Mouse (Mus musculus): Measurements from ENCODE around the gene Gucy1a1. TPM values are rescaled to one million over a fixed set of nuclear protein-coding genes. Genes with fewer than 3 reads are reported as not detected.
"Not testable (repeated sequence)": the region's sequence is repeated elsewhere in the genome, so short reads cannot be mapped to it uniquely, and the experiment has no call there.

Gene Gucy1a1
- polyA plus RNA-seq, 1 experiment from 2014 or later, result 2.6 TPM

DNA sequence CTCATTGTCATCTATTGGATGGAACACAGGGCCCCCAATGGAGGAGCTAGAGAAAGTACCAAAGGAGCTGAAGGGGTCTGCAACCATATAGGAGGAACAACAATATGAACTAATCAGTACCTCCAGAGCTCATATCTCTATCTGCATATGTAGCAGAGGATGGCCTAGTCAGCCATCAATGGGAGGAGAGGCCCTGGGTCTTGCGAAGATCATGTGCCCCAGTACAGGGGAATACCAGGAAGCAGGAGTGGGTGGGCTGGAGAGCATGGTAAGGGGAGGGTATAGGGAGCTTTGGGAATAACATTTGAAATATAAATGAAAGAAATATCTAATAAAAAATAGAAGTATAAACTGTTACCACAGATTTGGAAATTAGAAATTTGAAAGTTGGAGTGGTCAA is 17.4 kb upstream of the Gucy1a1 start:
- H3K9ac ChIP-seq (ENCODE audit: low read length); H3K4me1 ChIP-seq (replicated peaks; ENCODE audit: control insufficient read depth, insufficient read depth, low read length); H3K4me3 ChIP-seq (ENCODE audit: low read depth, low read length); H3K27me3 ChIP-seq (ENCODE audit: control insufficient read depth, insufficient read depth, low read length); H3K36me3 ChIP-seq (ENCODE audit: control insufficient read depth, insufficient read depth, low read length); H3K9me3 ChIP-seq (ENCODE audit: control insufficient read depth, low read length); ATAC-seq (replicated peaks; ENCODE audit: low FRiP score); H3K27ac ChIP-seq (ENCODE audit: low read depth, low read length); H3K4me2 ChIP-seq (ENCODE audit: low read depth, low read length, severe bottlenecking); DNase-seq (ENCODE audit: low spot score): not testable (repeated sequence)
- WGBS, result 100% methylated on average over 1 of the region's 1 CpGs

DNA sequence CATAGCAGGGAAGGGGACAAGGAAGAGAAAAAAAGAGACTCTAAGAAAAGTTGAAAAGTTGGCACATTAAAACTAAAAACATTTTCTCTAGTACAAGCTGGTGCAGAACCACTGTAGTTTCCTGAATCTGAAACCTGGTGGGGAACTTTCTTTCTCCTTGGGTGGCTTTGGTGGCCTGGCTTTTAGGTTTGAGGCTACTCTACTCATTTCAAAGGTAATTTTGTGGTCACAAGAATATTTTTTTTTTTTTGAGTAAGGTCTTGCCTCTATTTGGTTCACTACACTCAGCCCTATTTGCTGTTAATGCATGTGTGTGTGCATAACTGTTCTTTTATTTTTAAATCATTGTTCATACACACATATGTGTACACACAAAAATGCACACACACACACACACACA is 389 bp upstream of the Gucy1a1 start:
- H3K9me3 ChIP-seq (ENCODE audit: control insufficient read depth, low read length), result no peaks in the 10 kb centered on the region
- H3K36me3 ChIP-seq (ENCODE audit: control insufficient read depth, insufficient read depth, low read length), result no peaks in the 10 kb centered on the region
- H3K4me2 ChIP-seq (ENCODE audit: low read depth, low read length, severe bottlenecking), result peak overlapping the region; percentile 91; the same call in 1 of the 2 replicates
- H3K4me1 ChIP-seq (replicated peaks; ENCODE audit: control insufficient read depth, insufficient read depth, low read length), result no peaks in the 10 kb centered on the region
- no peak for ATAC-seq (replicated peaks; ENCODE audit: low FRiP score)
- no peak overlapping the region for H3K9ac ChIP-seq (ENCODE audit: low read length)
- H3K4me3 ChIP-seq (ENCODE audit: low read depth, low read length), result no peak overlapping the region
- H3K27ac ChIP-seq (ENCODE audit: low read depth, low read length), result no peak overlapping the region
- H3K27me3 ChIP-seq (ENCODE audit: control insufficient read depth, insufficient read depth, low read length), result no peaks in the 10 kb centered on the region
- no peak for DNase-seq (ENCODE audit: low spot score)

DNA sequence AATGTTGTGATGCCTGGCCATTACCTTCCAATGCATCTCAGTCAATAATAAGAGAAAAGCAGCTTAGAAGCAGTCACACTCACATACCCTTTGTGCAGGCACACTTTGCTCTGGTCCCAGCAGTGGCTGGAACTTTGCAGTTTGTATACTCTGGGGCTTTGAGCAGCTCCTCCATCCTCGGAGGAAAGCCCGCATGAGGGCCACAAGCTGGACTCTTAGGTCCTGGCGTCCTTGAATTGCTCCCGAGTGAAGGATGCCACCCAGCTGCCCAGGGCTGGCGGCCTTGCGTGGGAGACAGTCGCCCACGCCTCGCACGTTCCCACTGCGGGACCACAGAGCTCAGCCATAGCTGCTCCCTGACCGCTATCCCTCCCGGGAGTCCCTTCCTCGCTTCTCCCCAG is 864 bp downstream of the Gucy1a1 start:
- Histone ChIP-seq H3K9me3 (ENCODE audit: control insufficient read depth, low read length) (no peaks in the 10 kb centered on the region), H3K4me1 (replicated peaks; ENCODE audit: control insufficient read depth, insufficient read depth, low read length) (no peaks in the 10 kb centered on the region), H3K27ac (ENCODE audit: low read depth, low read length) (no peak overlapping the region), H3K9ac (ENCODE audit: low read length) (peak overlapping the region; percentile 54), H3K27me3 (ENCODE audit: control insufficient read depth, insufficient read depth, low read length) (no peaks in the 10 kb centered on the region), H3K36me3 (ENCODE audit: control insufficient read depth, insufficient read depth, low read length) (no peaks in the 10 kb centered on the region), H3K4me3 (ENCODE audit: low read depth, low read length) (peak overlapping the region; percentile 39), H3K4me2 (ENCODE audit: low read depth, low read length, severe bottlenecking) (peak overlapping the region; percentile 91)
- ATAC-seq (replicated peaks; ENCODE audit: low FRiP score), result peak; percentile 62
- 5% methylated on average over 14 of the region's 14 CpGs for WGBS
- DNase-seq (ENCODE audit: low spot score), result peak; percentile 57

DNA sequence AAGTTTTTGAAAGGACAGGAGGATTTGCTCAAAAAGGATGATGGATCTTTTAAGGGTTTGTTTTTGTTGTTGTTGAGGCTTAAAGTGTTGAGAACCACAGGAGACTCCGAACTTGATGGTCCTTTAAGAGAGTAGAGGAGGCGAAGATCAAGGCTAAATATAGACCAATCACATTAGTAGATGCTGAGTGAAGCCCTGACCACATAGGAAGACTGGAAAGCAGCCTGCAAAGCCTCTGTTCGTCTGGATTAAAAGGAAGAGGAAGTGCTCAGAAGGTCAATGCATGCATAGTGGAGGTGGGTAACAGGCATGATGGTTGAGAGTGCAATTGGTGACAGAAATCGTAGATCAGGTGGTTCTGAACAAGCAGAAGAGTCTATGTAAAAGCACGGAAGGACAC is 4.8 kb downstream of the Gucy1a1 start:
- Histone ChIP-seq H3K4me1 (replicated peaks; ENCODE audit: control insufficient read depth, insufficient read depth, low read length) (no peaks in the 10 kb centered on the region), H3K9me3 (ENCODE audit: control insufficient read depth, low read length) (no peaks in the 10 kb centered on the region), H3K4me2 (ENCODE audit: low read depth, low read length, severe bottlenecking) (no peak overlapping the region), H3K9ac (ENCODE audit: low read length) (no peak overlapping the region), H3K4me3 (ENCODE audit: low read depth, low read length) (no peak overlapping the region), H3K27me3 (ENCODE audit: control insufficient read depth, insufficient read depth, low read length) (no peaks in the 10 kb centered on the region), H3K27ac (ENCODE audit: low read depth, low read length) (no peak overlapping the region), H3K36me3 (ENCODE audit: control insufficient read depth, insufficient read depth, low read length) (no peaks in the 10 kb centered on the region)
- 69% methylated on average over 5 of the region's 5 CpGs for WGBS
- DNase-seq (ENCODE audit: low spot score) (no peak), ATAC-seq (replicated peaks; ENCODE audit: low FRiP score) (no peak)

DNA sequence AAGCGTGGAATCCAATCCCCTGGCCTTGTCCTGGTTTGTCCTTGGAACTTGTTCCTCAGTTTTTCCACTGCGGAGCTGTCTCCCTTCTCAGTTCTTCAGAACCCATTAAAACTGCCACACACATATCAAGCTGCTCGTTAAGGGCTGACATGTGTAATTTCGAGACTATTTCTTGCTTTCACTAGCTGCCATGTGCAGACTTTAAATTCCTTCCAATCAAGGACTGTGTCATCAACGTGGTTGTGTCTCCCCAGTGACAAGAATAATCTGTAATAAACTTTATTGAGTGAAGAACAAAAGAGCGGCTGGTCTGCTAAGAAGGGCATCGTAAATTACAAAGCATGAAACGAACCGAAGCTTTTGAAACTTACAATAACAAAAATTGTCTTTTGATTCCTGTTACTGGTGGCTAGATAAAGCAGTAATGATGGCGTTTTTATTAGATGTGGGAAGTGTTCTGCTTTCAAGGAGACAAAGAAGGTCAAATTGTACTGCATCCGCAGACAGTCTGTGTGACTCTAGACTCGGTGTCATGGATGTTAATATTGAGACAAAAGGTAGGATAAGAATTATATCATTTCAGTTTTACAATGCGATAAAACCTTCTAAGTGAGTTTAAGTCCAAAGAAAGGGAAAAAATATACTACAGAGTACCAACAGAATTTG is 7.5 kb downstream of the Gucy1a1 start:
- 65% methylated on average over 13 of the region's 13 CpGs for WGBS

DNA sequence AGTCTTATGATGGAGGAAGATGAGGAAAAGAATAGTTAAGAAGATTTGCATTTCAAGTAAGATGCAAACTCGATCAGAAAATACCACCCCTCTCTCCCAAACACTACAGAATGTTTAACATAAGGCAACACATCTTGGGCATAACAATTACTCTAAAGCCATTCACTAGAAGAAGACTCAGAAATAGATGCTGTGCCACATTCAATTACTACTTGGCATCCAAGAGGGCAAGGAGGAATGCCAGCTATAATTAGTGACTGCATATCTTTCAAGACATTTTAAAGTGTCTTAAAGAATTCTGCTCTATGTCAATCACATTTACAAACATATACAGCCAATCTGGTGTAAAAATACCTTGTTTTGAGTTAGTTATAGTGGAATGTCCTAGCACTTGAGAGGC is 10.1 kb downstream of the Gucy1a1 start:
- no peaks in the 10 kb centered on the region for H3K36me3 ChIP-seq (ENCODE audit: control insufficient read depth, insufficient read depth, low read length)
- no peaks in the 10 kb centered on the region for H3K4me1 ChIP-seq (replicated peaks; ENCODE audit: control insufficient read depth, insufficient read depth, low read length)
- ATAC-seq (replicated peaks; ENCODE audit: low FRiP score) (no peak), DNase-seq (ENCODE audit: low spot score) (no peak)
- H3K27ac ChIP-seq (ENCODE audit: low read depth, low read length), result no peak overlapping the region
- WGBS, result 64% methylated on average over 1 of the region's 1 CpGs
- H3K4me2 ChIP-seq (ENCODE audit: low read depth, low read length, severe bottlenecking), result no peak overlapping the region
- no peak overlapping the region for H3K9ac ChIP-seq (ENCODE audit: low read length)
- no peaks in the 10 kb centered on the region for H3K9me3 ChIP-seq (ENCODE audit: control insufficient read depth, low read length)
- no peaks in the 10 kb centered on the region for H3K27me3 ChIP-seq (ENCODE audit: control insufficient read depth, insufficient read depth, low read length)
- no peak overlapping the region for H3K4me3 ChIP-seq (ENCODE audit: low read depth, low read length)

More for the DNA sequence above, 7.5 kb downstream of the Gucy1a1 start:
- DNase-seq (ENCODE audit: low spot score), result no peak
- Histone ChIP-seq H3K27ac (ENCODE audit: low read depth, low read length) (no peak overlapping the region), H3K4me2 (ENCODE audit: low read depth, low read length, severe bottlenecking) (no peak overlapping the region), H3K4me3 (ENCODE audit: low read depth, low read length) (no peak overlapping the region), H3K36me3 (ENCODE audit: control insufficient read depth, insufficient read depth, low read length) (no peaks in the 10 kb centered on the region), H3K9ac (ENCODE audit: low read length) (no peak overlapping the region), H3K27me3 (ENCODE audit: control insufficient read depth, insufficient read depth, low read length) (no peaks in the 10 kb centered on the region), H3K4me1 (replicated peaks; ENCODE audit: control insufficient read depth, insufficient read depth, low read length) (no peaks in the 10 kb centered on the region), H3K9me3 (ENCODE audit: control insufficient read depth, low read length) (no peaks in the 10 kb centered on the region)
- ATAC-seq (replicated peaks; ENCODE audit: low FRiP score), result no peak

DNA sequence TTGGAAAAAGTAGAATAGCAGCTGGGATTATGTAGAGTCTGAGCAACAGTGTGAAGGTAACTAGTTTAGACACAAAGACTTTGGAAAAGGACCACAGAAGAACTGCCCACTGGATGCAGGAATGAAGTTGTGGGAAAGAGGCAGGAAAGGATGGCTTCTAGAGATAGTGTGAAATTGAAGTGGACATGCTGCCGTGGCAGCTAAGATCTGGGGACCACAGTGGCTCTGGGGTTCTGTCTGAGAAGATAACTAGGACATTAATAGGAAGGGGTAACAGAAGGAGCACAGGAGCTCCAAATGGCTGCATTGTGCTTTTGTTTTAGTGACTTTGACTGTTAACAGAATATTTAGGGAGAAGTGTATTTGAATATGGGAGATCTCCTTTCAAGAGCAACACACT is 16.3 kb downstream of the Gucy1a1 start:
- no peaks in the 10 kb centered on the region for H3K27me3 ChIP-seq (ENCODE audit: control insufficient read depth, insufficient read depth, low read length)
- H3K4me1 ChIP-seq (replicated peaks; ENCODE audit: control insufficient read depth, insufficient read depth, low read length), result no peaks in the 10 kb centered on the region
- no peak overlapping the region for H3K27ac ChIP-seq (ENCODE audit: low read depth, low read length)
- no peak overlapping the region for H3K4me3 ChIP-seq (ENCODE audit: low read depth, low read length)
- 65% methylated on average over 1 of the region's 1 CpGs for WGBS
- DNase-seq (ENCODE audit: low spot score) (no peak), ATAC-seq (replicated peaks; ENCODE audit: low FRiP score) (no peak)
- no peak overlapping the region for H3K9ac ChIP-seq (ENCODE audit: low read length)
- H3K4me2 ChIP-seq (ENCODE audit: low read depth, low read length, severe bottlenecking), result no peak overlapping the region
- no peaks in the 10 kb centered on the region for H3K36me3 ChIP-seq (ENCODE audit: control insufficient read depth, insufficient read depth, low read length)
- H3K9me3 ChIP-seq (ENCODE audit: control insufficient read depth, low read length), result no peaks in the 10 kb centered on the region

DNA sequence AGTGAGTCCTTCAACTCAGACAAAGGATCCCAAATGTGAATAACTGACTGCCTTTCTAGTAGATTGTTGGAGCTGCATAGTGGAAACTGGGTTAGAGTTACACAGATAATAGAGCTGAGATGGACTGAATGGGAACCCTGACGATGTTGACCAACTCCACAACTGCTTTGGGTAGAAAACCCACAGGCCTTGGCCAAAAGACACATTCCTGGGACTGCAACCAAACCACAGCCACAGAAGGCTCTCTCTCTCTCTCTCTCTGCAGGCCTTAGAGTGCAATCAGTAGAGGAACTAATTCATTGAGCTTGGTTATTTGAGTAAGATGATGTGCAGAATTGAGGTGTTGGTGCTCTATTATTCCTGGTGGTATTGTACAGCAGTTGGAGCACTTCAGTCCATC is 21.0 kb downstream of the Gucy1a1 start:
- ATAC-seq (replicated peaks; ENCODE audit: low FRiP score) (no peak), DNase-seq (ENCODE audit: low spot score) (no peak)
- no peak overlapping the region for H3K9ac ChIP-seq (ENCODE audit: low read length)
- no peak overlapping the region for H3K4me2 ChIP-seq (ENCODE audit: low read depth, low read length, severe bottlenecking)
- WGBS, result 92% methylated on average over 1 of the region's 1 CpGs
- no peaks in the 10 kb centered on the region for H3K36me3 ChIP-seq (ENCODE audit: control insufficient read depth, insufficient read depth, low read length)
- no peaks in the 10 kb centered on the region for H3K27me3 ChIP-seq (ENCODE audit: control insufficient read depth, insufficient read depth, low read length)
- H3K9me3 ChIP-seq (ENCODE audit: control insufficient read depth, low read length), result no peaks in the 10 kb centered on the region
- no peak overlapping the region for H3K27ac ChIP-seq (ENCODE audit: low read depth, low read length)
- H3K4me1 ChIP-seq (replicated peaks; ENCODE audit: control insufficient read depth, insufficient read depth, low read length), result no peaks in the 10 kb centered on the region
- H3K4me3 ChIP-seq (ENCODE audit: low read depth, low read length), result no peak overlapping the region

DNA sequence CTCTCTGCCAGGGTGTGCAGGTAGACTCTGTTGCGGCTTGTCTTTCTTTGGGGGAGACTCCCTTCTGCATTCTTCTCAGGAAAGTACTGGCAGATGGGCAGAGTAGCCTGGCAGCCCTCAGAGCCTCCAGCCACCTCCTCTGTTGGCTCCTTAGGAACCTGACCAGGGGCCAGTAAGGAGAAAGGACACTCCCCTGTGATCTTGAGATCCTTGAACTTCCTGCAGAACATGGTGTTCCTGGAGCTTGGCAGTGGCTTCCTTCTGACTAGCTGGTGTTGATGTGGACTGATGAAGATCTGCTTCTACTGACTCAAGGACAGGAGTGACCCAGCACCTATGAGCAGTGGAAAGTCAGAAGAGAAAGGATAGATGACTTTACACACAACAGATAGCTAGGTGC is 26.7 kb downstream of the Gucy1a1 start:
- no peaks in the 10 kb centered on the region for H3K4me1 ChIP-seq (replicated peaks; ENCODE audit: control insufficient read depth, insufficient read depth, low read length)
- H3K9ac ChIP-seq (ENCODE audit: low read length), result no peak overlapping the region
- no peaks in the 10 kb centered on the region for H3K27me3 ChIP-seq (ENCODE audit: control insufficient read depth, insufficient read depth, low read length)
- whole genome bisulfite sequencing, result 89% methylated on average over 1 of the region's 1 CpGs
- H3K4me3 ChIP-seq (ENCODE audit: low read depth, low read length), result no peak overlapping the region
- H3K9me3 ChIP-seq (ENCODE audit: control insufficient read depth, low read length), result no peaks in the 10 kb centered on the region
- H3K27ac ChIP-seq (ENCODE audit: low read depth, low read length), result no peak overlapping the region
- H3K4me2 ChIP-seq (ENCODE audit: low read depth, low read length, severe bottlenecking), result no peak overlapping the region
- no peak for ATAC-seq (replicated peaks; ENCODE audit: low FRiP score)
- DNase-seq (ENCODE audit: low spot score), result no peak
- H3K36me3 ChIP-seq (ENCODE audit: control insufficient read depth, insufficient read depth, low read length), result no peaks in the 10 kb centered on the region
